Mouse (Mus musculus): ENCODE results near the gene Trnau1ap. TPM values are rescaled to one million over a fixed set of nuclear protein-coding genes. Genes with fewer than 3 reads are reported as not detected.

Gene Trnau1ap
- polyA plus RNA-seq, 1 experiment from 2014 or later: 84.1 TPM

- H3K36me3 ChIP-seq (ENCODE audit: control insufficient read depth, insufficient read depth): peaks cover 3% of the 10 kb centered on the region; the same call in 1 of the 2 replicates
- no peaks in the 10 kb centered on the region for H3K27me3 ChIP-seq (replicated peaks; ENCODE audit: control insufficient read depth, insufficient read depth, low read length)
- no peaks in the 10 kb centered on the region for H3K9me3 ChIP-seq (ENCODE audit: control insufficient read depth)
- H3K4me2 ChIP-seq (replicated peaks; ENCODE audit: low read depth): peak overlapping the region; percentile 73
- H3K9ac ChIP-seq (ENCODE audit: low read depth, low read length): no peak overlapping the region
- peaks cover 7% of the 10 kb centered on the region; the same call in 1 of the 2 replicates for H3K4me1 ChIP-seq (replicated peaks; ENCODE audit: control insufficient read depth, insufficient read depth, low read length)
- no peak for TF ChIP-seq CTCF (IDR thresholded peaks at IDR 0.05; ENCODE audit: low read depth)
- WGBS: 25% methylated on average over 5 of the region's 5 CpGs
- H3K27ac ChIP-seq (ENCODE audit: low read depth, low read length): peak overlapping the region; percentile 86
- H3K4me3 ChIP-seq (ENCODE audit: low read depth, low read length): peak overlapping the region; percentile 52
- no peak; the same call in 1 of the 2 replicates for ATAC-seq
These were observed 16.5 kb upstream of the Trnau1ap start for GRCm38 (mm10) chr4:132345843-132346212.

DNA sequence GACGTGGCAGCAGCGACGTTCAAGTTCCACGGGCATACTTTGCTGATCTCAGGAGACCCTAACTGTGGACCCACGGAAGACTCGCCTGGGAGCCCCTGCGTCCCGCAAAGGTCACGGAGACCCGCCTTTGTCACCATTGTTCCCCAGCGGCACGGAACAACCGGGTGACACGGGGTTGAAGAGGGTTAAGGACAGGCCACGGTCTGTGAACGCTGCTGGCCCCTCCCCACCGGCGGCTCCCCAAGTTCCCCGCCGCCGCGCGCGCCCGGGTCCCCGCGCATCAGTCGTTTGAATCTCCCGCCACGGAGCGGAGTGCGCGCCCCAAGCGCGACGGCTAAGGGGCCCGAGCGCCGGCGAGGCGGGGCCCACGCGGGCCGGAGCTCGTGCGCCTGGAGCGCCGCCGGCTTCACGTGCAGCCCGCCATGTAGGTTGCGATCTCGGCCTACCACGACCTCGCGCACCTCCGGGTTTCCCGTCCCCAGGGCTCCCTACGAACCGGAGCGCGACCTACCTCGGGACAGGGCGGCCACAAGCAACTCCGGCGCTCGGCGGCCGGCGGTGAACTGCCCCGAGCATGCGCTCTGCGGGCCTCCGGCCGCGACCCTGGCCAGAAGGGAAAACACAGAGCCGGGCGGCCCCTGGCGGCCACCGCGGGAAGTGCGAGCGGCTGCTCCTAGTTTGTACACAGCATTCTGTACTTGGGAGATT, 16.0 kb upstream of the Trnau1ap start:
- peak; percentile 97 for TF ChIP-seq CTCF (IDR thresholded peaks at IDR 0.05; ENCODE audit: low read depth)
- Histone ChIP-seq H3K27me3 (replicated peaks; ENCODE audit: control insufficient read depth, insufficient read depth, low read length) (no peaks in the 10 kb centered on the region), H3K9me3 (ENCODE audit: control insufficient read depth) (no peaks in the 10 kb centered on the region), H3K4me2 (replicated peaks; ENCODE audit: low read depth) (peak overlapping the region; percentile 73), H3K4me3 (ENCODE audit: low read depth, low read length) (peak overlapping the region; percentile 52), H3K27ac (ENCODE audit: low read depth, low read length) (peak overlapping the region; percentile 86), H3K4me1 (replicated peaks; ENCODE audit: control insufficient read depth, insufficient read depth, low read length) (peaks cover 7% of the 10 kb centered on the region; the same call in 1 of the 2 replicates), H3K9ac (ENCODE audit: low read depth, low read length) (peak overlapping the region; percentile 75), H3K36me3 (ENCODE audit: control insufficient read depth, insufficient read depth) (peaks cover 3% of the 10 kb centered on the region; the same call in 1 of the 2 replicates)
- WGBS: under 1% methylated on average over 75 of the region's 83 CpGs
- ATAC-seq: peak; percentile 61

DNA sequence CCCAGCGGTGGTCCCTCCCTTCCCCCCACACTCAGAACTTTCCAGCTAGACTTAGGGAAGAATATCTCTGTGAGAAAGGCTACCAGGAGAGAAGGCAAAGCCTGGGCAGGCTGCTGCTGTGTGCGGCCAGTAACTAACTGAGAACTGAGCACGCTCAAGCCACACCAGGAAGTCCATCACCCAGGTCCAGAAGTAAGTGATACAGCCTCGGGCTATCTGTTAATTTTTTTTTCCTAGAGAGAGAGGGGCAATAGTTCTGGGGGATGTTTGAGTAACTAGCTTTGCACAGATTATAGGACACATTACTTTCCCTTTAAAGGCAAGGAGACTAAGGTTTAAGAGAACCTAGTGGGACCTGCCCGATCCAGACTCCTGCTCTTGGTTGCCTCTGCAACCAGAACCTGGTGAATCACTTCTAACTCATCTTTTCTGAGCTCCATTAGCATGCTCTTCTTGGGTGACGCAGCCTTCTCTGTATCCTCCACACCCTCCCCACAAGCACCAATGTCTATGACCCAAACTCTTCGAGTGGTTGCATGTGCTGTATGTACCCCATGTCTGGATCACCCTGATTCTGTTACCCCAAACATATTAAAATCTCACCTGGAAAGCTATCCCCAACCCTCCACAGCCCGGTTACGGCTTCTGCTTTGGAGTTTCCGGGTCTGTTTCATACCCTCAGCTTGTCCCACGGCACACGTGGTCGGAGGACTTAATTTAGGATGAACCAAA, 15.2 kb upstream of the Trnau1ap start:
- Histone ChIP-seq H3K4me3 (ENCODE audit: low read depth, low read length) (peak overlapping the region; percentile 52), H3K36me3 (ENCODE audit: control insufficient read depth, insufficient read depth) (peaks cover 6% of the 10 kb centered on the region; the same call in 1 of the 2 replicates), H3K9me3 (ENCODE audit: control insufficient read depth) (no peaks in the 10 kb centered on the region), H3K27me3 (replicated peaks; ENCODE audit: control insufficient read depth, insufficient read depth, low read length) (no peaks in the 10 kb centered on the region), H3K4me1 (replicated peaks; ENCODE audit: control insufficient read depth, insufficient read depth, low read length) (peaks cover 7% of the 10 kb centered on the region; the same call in 1 of the 2 replicates), H3K27ac (ENCODE audit: low read depth, low read length) (peak overlapping the region; percentile 86), H3K4me2 (replicated peaks; ENCODE audit: low read depth) (peak overlapping the region; percentile 73), H3K9ac (ENCODE audit: low read depth, low read length) (peak overlapping the region; percentile 75)
- no peak; the same call in 1 of the 2 replicates for ATAC-seq
- TF ChIP-seq CTCF (IDR thresholded peaks at IDR 0.05; ENCODE audit: low read depth): no peak
- 5% methylated on average over 13 of the region's 13 CpGs for WGBS

- 62% methylated on average over 3 of the region's 3 CpGs for WGBS
- TF ChIP-seq CTCF (IDR thresholded peaks at IDR 0.05; ENCODE audit: low read depth): no peak
- H3K4me2 ChIP-seq (replicated peaks; ENCODE audit: low read depth): no peak overlapping the region
- H3K36me3 ChIP-seq (ENCODE audit: control insufficient read depth, insufficient read depth): peaks cover 34% of the 10 kb centered on the region
- peaks cover 7% of the 10 kb centered on the region; the same call in 1 of the 2 replicates for H3K4me1 ChIP-seq (replicated peaks; ENCODE audit: control insufficient read depth, insufficient read depth, low read length)
- H3K9me3 ChIP-seq (ENCODE audit: control insufficient read depth): no peaks in the 10 kb centered on the region
- H3K9ac ChIP-seq (ENCODE audit: low read depth, low read length): no peak overlapping the region
- no peak for ATAC-seq
- H3K27me3 ChIP-seq (replicated peaks; ENCODE audit: control insufficient read depth, insufficient read depth, low read length): no peaks in the 10 kb centered on the region
- no peak overlapping the region; the same call in 1 of the 2 replicates for H3K27ac ChIP-seq (ENCODE audit: low read depth, low read length)
- H3K4me3 ChIP-seq (ENCODE audit: low read depth, low read length): no peak overlapping the region
These were observed 12.1 kb upstream of the Trnau1ap start for GRCm38 (mm10) chr4:132341451-132341850.

DNA sequence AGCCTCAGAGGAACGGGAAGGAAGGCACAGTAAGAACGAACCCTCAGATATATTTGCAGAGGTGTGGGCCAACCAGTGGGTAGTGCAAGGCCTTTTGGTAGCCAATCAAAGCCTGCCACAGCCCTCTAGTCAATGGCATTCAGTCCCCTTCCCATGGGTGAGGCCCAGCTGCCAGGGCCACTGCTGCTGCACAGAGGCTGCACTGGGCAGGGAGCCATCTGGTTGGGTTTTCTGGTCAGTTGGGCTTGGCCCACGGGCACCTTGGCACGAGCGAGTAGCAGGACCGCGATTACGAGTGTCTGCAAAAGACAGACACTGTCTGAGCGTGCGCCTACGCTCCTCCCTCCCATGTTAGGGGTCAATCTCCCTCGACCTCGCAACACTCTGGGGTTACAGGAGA, 9.6 kb upstream of the Trnau1ap start:
- H3K27me3 ChIP-seq (replicated peaks; ENCODE audit: control insufficient read depth, insufficient read depth, low read length): no peaks in the 10 kb centered on the region
- 92% methylated on average over 13 of the region's 13 CpGs for WGBS
- no peak for TF ChIP-seq CTCF (IDR thresholded peaks at IDR 0.05; ENCODE audit: low read depth)

DNA sequence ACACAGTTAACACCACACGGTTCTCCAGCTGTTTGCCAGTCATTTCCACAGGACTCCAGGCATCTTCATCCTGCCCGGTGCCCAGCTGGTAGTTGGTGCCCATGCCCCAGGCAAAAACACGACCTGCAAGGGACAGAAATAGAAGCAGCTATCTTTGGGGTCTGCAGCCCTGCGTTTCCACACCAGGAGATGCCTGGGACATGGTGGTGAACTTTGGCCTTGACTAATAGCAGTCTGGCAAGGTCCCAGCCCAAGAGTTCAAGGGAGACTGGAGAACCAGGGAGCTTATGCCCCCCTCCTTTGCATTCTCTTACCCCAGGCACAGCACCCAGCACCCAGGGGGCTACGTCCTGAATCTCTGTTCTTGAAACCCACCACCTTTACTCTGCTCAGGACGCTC, 3.5 kb upstream of the Trnau1ap start:
- no peaks in the 10 kb centered on the region for H3K9me3 ChIP-seq (ENCODE audit: control insufficient read depth)
- H3K9ac ChIP-seq (ENCODE audit: low read depth, low read length): no peak overlapping the region
- WGBS: 75% methylated on average over 6 of the region's 6 CpGs
- H3K4me1 ChIP-seq (replicated peaks; ENCODE audit: control insufficient read depth, insufficient read depth, low read length): no peaks in the 10 kb centered on the region; the same call in 1 of the 2 replicates
- no peak overlapping the region for H3K4me3 ChIP-seq (ENCODE audit: low read depth, low read length)
- no peak overlapping the region for H3K27ac ChIP-seq (ENCODE audit: low read depth, low read length)
- no peak for TF ChIP-seq CTCF (IDR thresholded peaks at IDR 0.05; ENCODE audit: low read depth)
- no peaks in the 10 kb centered on the region for H3K27me3 ChIP-seq (replicated peaks; ENCODE audit: control insufficient read depth, insufficient read depth, low read length)
- H3K4me2 ChIP-seq (replicated peaks; ENCODE audit: low read depth): no peak overlapping the region
- ATAC-seq: no peak
- H3K36me3 ChIP-seq (ENCODE audit: control insufficient read depth, insufficient read depth): peaks cover 56% of the 10 kb centered on the region

More for the DNA sequence above, 9.6 kb upstream of the Trnau1ap start:
- Histone ChIP-seq H3K4me3 (ENCODE audit: low read depth, low read length) (no peak overlapping the region), H3K4me1 (replicated peaks; ENCODE audit: control insufficient read depth, insufficient read depth, low read length) (no peaks in the 10 kb centered on the region), H3K9ac (ENCODE audit: low read depth, low read length) (no peak overlapping the region), H3K36me3 (ENCODE audit: control insufficient read depth, insufficient read depth) (peaks cover 53% of the 10 kb centered on the region), H3K9me3 (ENCODE audit: control insufficient read depth) (no peaks in the 10 kb centered on the region), H3K4me2 (replicated peaks; ENCODE audit: low read depth) (no peak overlapping the region), H3K27ac (ENCODE audit: low read depth, low read length) (no peak overlapping the region)
- no peak for ATAC-seq
